Mouse (Mus musculus) layer of hippocampus, postnatal 25 days (tissue): Measurements from ENCODE around the gene Arhgdig. TPM values are rescaled to one million over a fixed set of nuclear protein-coding genes. Genes with fewer than 3 reads are reported as not detected.
"Not testable (repeated sequence)": the region's sequence is repeated elsewhere in the genome, so short reads cannot be mapped to it uniquely, and the experiment has no call there.

Experiments used
- DNase-seq, 2 experiments: peaks; one replicate each; pipeline ENCODE4 v3.0.0; 2022; ENCODE audit warnings: mixed read lengths in 2 of 2, low spot score in 1 of 2; ENCODE audit errors: extremely low spot score in 1 of 2
- total RNA-seq, 2 experiments: library from RNA; stranded (reverse); gene quantifications; 2 replicates each; pipeline ENCODE4 v1.2.3; 2021

Gene Arhgdig
- total RNA-seq, 2 experiments from 2014 or later = 71.8 to 83.1 TPM

DNA sequence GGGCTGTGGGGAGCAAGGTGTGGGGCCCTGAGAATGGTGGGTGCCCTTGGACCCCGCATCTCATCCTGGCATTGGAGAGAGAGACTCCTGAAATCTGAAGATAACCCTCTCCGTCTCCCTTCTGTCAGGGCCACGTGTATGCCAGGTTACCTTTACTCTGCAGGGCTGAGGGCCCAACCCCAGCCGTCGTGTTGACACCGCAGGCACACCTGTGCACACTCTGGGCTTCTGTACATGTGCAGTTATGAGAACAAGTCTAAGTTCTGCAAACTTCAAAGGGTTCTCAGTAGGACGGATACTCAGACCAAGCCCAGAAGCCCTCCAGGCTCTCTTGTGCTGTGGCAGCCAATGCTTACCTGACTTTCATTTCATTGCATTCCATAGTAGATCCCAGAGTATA is 4.7 kb upstream of the Arhgdig start:
- no peak for DNase-seq

DNA sequence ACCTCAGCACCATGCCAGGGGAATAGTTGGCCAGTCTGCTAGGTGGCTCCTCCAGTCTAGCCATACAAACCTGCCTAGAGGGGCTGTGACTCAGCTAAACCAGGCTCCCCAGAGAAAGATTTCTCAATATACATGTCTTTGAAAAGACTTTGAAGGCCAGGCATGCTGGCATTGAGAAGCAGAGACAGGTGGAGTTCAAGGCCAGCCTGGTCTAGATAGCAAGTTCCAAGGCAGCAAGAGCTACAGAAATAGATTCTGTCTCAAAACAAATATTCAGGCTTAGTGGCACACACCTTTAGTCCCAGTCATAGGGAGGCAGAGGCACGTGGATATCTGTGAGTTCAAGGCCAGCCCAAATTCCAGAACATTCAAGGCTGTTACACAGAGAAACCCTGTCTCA is 1.2 kb downstream of the Arhgdig start:
- DNase-seq = no peak

DNA sequence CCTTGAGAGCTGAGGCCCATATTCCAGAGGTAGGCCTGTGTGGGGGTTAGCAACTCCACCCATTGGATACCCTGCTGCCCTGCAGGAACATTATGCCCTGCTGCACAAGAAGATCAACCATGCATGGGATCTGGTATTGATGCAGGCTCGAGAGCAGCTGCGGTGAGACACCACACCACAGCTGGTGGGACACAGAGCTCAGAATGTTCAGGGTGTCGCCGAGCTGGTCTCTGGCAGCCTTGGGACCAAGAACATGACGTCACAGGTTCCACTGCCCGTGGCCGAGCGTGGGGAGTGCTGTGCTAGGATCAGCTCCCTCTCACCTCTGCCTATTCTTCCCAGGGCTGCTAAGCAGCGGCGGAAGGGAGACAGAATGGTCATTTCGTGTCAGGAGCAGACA is 2.8 kb downstream of the Arhgdig start:
- DNase-seq = no peak

DNA sequence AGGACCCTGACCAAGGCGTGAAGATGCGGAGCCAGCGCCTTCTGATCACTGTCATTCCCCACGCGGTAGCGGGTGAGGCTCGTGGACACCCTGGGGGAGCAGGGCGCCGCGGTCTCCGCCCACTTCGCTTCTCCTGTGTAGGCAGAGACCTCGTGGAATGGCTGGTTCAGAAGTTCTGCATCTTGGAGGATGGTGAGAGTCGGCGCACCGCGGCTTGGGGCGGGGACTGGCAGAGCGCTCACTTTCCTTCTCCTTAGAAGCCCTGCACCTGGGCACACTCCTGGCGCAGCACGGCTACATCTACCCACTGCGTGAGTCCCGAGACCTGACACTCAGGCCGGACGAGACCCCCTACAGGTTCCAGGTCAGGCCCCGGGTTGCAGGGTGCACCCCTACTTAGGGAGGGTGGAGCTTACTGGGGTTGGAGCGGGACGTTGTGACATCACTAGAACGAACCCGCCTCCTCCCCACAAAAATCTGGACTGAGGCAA is 4.2 kb downstream of the Arhgdig start:
- DNase-seq = peak; percentile 32 to 57

DNA sequence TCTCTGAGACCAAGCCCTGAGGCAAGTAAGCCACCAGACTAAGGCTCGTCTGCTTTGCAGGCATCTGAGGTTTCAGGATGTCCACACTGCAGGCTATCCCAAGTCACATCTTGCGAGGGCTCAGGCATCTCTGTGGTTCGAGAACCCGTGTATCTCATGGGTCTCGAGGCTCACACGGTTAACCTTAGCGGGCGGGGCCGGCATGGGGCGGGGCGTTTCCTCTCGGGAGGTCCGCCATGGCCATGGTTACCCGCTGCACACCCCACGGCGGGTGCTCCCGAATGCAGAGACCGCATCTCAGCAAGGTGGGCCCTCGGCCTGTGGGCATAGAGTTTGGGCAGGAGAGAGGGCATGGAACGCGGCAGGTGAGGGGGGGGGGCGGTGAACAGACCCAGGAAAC is 4.8 kb downstream of the Arhgdig start, which contains the start of gene Rgs11:
Rgs11 (plus strand) TSS at position 215 of the 400 bp plus-strand sequence.
- peak; percentile 35 to 40 for DNase-seq

DNA sequence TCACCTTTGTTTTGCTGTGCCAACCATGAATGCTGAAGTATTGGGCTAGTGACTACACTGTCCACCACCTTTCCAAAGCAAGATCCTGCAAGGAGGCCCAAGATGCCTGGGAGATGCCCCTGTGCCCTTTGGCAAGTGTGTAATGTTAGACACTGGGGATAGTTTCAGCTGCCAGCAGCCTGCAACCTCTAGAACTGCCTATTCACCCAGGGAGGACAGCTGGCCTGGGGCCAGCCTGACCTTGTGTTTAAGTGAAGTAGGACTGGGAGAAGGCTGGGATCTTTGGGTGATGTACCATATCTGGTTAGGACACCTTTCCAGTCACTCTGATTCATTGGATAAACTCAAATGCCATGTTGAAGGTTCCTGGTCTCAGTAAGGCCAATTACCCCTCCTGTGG is 5.6 kb downstream of the Arhgdig start:
- DNase-seq = no peak

DNA sequence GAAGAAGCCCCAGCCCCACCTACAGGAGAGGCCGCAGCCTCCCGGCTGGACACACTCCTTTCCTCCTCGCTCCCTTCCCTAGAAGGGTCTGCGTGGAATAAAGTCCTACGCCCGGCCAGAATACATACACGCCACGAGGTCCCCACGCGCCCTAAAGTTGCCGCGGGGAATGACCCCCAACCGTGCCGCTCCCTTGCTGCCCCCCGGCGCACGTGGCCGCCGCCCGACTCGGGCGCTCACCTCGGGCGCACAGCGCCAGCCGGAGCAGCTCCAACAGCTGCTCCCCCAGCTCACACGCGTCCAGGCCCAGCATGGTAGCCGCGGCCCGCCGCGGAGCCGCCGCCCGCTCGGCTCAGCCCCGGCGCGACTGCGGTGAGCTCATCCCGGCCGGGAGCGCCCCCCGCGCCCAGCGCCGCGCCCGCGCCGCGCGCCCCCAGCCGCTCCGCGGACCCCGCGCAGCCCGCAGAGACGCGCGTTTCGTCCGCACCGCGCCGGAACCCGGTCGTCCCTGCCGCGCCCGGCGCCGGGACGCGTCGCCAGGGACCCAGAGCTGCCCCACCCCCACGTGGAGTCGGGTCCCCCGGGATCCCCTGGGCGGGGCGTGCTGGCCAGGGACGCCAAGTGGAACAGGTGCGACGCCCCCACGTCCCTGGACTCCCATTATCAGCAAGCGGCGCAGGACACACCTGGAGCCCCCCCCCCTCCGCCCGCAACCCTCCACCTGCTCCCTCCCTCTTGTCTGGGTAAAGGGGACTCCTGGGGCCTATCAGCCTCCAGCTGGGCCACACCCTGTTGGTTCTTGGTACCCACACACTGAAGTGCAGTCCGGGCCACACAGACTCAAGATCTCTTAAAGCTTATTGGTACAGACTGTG is 6.5 kb downstream of the Arhgdig start:
- DNase-seq = no peak

DNA sequence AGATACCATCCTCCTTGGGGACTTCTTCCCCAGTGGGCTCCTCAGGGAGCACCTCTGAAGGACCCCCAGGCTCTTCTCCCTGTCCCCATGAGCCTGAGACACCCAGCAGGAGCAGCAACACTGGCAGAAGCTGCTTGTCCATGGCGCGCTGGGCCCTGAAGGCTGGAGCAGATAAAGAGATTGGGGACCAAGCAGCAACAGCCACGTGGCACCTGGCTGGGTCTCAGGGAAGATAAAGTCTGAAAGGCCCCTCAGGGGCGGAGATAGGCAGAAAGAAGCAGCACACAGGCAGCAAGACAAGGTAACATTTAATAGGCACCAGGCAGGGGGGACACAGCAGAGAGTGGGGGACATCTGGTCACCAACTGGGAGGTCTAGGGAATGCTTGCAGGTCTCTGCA is 8.7 kb downstream of the Arhgdig start, which contains the start of gene Pdia2:
Pdia2 (minus strand) TSS at position 196 of the 400 bp plus-strand sequence.
- no peak for DNase-seq

DNA sequence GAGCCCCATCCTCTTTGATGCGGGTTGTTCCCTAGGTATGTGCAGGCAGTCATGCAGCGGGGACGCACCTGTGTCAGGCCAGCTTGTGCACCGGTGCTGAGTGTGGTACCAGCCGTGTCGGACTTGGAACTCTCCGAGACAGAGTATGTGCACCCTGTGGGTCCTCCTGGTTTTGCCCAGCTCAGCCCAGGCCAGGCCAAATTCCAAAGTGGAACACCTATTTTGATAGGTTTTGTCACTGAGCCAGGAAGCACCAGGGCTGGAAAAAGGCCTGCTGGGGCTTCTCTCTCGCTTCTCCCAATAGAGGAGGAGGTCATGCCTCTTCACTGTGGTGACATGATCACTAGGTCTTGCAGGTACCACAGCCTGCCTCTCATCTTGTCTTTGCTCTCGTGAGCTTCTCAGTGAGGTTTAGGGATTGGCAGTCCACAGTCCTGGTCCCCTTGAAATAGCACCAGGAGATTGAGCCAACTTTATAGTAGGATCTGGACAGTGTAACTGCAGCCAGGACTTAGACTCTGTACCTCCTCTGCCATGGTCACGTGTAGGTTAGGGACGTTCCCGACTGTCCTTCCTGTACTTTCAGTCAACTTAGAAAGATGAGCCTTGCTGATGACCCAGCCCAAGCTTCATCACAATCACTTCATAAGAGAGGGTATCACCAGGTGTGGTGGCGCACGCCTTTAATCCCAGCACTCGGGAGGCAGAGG is 14.9 kb downstream of the Arhgdig start:
- DNase-seq = no peak

DNA sequence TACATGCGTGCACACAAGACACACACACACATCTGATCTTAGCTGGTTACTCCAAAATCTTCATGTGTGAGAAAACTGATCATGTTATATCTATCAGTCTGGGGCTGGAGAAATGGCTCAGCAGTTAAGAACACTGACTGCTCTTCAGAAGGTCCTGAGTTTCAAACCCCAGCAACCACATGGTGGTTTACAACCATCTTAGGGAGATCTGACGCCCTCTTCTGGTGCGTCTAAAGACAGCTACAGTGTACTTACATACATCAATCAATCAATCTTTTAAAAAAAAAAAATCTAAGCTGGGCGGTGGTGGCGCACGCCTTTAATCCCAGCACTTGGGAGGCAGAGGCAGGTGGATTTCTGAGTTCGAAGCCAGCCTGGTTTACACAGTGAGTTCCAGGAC is 16.1 kb downstream of the Arhgdig start:
- not testable (repeated sequence) for DNase-seq

DNA sequence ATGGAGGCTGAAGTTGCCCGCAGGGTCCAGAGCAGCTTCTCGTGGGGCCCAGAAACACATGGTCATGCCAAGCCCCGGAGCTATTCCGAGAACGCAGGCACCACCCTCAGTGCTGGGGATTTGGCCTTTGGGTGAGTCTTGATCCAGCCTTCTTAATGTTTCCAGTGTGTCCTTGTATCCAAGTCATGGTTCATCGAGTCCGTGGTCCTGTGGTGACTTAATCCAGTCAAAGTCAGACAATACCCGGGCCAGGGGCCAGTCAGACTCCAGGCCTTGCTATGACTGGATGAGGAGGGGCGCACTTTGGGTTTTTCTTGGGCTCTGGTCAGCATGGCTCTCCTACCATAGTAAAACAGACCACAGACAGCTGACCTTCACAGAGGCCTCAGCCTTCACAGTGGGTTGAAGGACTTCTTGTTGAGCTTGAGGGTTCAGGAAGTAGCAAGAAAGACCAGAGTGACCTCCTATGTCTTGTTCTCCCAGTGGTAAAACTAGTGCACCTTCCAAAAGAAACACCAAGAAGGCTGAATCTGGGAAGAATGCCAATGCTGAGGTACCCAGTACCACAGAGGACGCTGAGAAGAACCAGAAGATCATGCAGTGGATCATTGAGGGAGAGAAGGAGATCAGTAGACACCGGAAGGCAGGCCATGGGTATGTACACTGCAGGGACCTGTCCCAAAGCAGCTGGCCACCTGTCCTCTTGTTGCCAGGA is 19.3 kb downstream of the Arhgdig start:
- DNase-seq = no peak

DNA sequence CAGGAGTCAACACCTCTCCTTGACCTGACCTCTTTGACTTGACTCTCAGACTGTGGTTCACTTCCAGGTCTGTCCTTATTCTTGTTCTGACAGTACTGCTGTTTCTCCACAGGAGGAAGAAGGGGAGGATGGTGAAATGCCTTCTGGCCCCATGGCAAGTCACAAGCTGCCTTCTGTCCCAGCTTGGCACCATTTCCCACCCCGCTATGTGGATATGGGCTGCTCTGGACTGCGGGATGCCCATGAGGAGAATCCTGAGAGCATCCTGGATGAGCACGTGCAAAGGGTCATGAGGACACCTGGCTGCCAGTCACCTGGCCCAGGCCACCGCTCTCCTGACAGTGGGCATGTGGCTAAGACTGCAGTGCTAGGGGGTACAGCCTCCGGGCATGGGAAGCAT is 20.0 kb downstream of the Arhgdig start:
- no peak for DNase-seq

DNA sequence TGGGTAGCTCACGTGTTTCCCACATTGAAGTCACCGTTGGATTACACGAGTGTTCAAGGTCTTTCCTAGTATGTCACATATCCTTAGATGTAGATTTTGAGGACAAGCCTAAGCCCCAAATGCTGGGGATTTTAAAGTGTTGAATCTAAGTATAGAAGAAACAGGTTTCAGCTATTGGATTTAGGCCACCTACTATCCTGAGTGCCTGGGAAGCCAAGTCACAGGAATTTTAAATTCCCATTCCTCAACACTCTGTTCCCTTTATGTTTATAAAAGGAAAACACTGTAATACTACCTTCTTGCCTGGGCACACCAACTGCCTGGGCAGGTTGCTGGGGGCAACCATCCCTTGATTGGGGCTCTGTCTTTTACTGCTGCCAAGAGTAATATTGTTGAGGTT is 26.4 kb downstream of the Arhgdig start:
- DNase-seq = no peak

DNA sequence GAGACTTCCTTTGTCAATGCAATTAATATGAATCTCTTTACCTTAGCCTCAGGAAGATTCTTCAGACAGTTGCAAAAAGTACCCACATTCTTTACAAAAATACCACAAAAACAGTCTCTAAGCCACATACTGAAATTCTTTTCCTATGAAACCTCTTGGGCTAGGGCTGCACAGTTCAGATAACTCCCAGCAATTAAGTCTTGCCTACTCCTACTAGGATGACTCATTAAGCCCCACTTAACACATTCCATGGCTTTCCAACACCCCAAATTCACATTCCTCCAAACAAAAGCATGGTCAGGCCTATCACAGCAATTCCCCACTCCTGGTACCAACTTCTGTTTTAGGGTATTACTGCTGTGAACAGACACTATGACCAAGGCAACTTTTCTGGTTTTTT is 29.0 kb downstream of the Arhgdig start:
- no peak for DNase-seq

DNA sequence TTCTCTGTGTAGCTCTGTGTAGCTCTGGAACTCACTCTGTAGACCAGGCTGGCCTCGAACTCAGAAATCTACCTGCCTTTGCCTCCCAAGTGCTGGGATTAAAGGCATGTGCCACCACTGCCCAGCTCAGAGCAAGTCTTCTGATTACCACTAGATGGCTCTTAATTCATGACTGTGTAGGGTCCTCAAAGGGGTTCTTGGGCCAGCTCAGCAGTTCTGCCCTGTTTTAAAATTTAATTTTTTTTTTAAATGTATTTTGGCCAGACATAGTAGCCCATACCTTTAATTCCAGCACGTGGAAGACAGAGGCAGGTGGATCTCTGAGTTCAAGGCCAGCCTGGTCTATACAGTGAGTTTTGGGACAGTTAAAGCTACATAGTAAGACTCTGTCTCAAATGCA is 32.3 kb downstream of the Arhgdig start:
- not testable (repeated sequence) for DNase-seq

DNA sequence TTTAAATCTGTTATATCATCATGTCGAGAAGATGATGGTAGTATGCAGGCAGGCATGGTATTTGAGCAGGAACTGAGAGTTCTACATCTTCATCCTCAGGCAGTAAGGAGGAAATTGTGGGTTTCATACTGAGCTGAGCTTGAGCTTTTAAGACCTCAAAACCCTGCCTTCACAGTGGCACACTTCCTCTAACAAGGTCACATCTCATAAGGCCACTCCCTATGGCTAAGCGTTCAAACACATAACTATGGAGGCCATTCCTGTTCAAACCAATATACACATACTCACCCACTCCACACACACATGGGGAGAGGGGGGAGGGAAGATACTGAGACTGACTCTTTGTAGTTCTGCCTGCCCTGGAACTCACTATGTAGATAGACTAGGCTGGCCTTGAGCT is 39.5 kb downstream of the Arhgdig start:
- no peak for DNase-seq

DNA sequence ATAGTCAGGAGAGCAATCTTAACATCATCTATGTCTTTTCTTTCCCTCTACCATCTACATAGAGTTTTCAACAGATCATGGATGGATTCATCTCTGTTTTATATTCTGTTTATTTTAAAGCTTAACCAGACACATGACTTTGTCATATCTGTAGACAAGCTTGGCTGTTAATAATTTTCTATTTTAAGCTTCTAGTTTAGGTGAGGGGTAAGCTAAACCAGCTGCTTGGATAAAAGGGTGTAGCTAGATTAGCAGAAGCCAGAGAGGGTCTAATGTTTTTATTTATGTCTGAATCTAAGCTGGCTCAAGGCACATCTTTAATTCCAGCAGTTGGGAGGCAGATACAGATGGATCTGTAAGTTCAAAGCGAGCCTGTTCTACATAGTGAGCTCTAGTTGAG is 44.9 kb downstream of the Arhgdig start:
- no peak for DNase-seq

DNA sequence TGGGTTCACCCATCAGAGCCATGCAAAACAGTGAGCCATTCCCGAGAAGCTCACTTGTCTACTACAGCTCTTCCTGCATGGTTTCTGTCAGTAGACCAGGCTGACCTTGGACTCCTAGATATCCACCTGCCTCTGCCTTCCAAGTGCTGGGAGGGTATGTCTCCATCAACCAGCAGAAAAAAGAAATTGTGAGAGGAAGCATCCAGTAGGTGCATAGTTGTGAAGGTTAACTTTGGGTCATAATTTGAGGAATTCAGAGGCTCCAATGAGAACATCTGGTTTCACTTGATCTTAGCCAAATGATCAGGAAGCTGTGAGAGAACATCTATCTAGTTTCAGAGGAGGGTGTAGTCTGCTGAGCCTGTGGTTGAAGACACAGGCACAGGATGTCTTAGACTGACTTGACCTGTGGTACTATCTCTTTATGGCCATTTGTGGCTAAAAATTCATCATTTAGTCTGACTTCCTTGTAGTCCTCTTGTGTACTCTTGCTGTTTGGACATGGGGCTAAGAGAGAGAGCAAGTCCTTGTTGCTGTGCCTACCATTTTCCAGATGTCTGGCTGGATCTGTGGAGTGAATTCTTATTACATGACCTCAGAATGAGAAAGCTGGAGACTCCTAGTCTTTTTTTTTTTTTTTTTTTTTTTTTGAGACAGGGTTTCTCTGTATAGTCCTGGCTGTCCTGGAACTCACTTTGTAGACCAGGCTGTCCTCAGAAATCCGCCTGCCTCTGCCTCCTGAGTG is 55.5 kb downstream of the Arhgdig start:
- no peak for DNase-seq
